Mouse (Mus musculus) left cerebral cortex, postnatal 14 days (tissue): ENCODE data around the gene Insl5. TPM values are rescaled to one million over a fixed set of nuclear protein-coding genes. Genes with fewer than 3 reads are reported as not detected.

Experiments used
- total RNA-seq, 2 experiments: library from RNA; stranded (reverse); gene quantifications; 2 replicates each; pipeline ENCODE4 v1.2.3; 2021

The Insl5 gene
- total RNA-seq, 2 experiments from 2014 or later = 0.63 to 1.1 TPM

Other genes starting within 250 kb of the Insl5 start
- under 1 TPM; 0.66 to 0.72 TPM for gene Tctex1d1, start 48.2 kb downstream of the Insl5 start, total RNA-seq
- gene Mier1, start 87.5 kb upstream of the Insl5 start, total RNA-seq = 10 to 100 TPM; 43.1 to 46.0 TPM
- gene Wdr78, start 87.7 kb upstream of the Insl5 start, total RNA-seq = 10 to 100 TPM; 10.5 to 11.0 TPM
- gene Slc35d1, start 188.3 kb upstream of the Insl5 start, total RNA-seq = 10 to 100 TPM; 12.6 to 14.6 TPM